Mouse (Mus musculus): ENCODE data around the gene Ldb1.
"Not testable (repeated sequence)": the region's sequence is repeated elsewhere in the genome, so short reads cannot be mapped to it uniquely, and the experiment has no call there.

Gene Ldb1

DNA sequence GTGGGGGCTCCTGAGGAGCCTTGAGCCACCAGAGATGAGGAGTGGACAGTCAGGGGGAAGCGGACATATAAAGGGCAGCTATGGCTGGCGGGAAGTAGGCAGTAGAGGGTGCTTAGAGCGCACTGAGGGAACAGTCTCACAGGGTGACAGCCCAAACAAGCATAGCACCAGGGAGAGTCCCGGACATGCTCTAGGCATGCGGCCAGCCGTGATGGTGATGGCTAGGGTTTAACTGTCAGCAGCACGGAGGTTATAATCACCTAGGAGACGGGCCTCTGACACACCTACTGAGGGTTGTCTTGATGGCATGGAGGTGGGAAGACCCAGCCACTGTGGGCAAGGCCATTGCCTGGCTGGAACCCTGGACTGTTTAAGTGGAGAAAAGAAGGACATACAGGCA is 18.4 kb downstream of the Ldb1 start:
- DNase-seq, result no peak

DNA sequence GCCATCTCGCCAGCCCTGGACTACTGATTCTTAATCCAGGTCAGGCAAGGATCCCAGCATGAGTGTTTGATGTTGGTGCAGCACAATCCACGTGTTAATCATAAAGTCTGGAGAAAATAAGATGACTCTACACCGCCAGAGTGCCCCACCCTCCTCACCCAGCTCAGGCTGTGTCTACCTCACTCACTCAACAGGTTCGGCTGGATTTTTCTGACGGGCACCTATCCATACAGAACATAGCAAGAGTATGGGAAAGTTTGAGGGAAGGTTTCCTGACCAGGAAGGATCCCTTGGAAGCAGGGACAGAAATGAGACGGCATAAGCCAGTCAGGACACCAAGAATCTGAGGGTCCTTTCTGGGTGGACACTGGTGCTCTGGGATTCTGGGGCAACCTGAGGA is 20.1 kb downstream of the Ldb1 start:
- peak; percentile 70 for DNase-seq

- DNase-seq, result no peak
Observed at GRCm38 (mm10) chr19:46016023-46016422, 29.0 kb downstream of the Ldb1 start.

- peak; percentile 96 for DNase-seq
Observed at GRCm38 (mm10) chr19:46014572-46015178, 30.3 kb downstream of the Ldb1 start.

DNA sequence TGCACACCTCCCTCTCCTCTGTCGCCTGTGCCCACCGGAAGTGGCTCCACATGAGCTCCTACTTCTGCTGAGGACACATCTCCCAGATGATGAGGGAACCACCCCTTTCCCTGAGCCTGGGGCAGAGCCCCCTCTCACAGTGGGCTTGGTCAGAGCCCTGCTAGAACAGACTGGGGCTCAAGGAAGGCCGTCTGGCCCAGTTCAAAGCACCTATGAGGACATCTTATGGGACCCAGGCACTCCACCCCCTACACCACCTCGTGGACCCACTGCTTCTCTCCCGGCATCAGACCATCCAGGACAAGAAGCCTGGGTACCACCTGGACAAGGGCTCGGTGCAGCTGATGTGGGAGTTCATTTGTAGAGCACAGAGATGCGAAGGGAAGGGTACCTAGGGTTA is 39.3 kb downstream of the Ldb1 start:
- no peak for DNase-seq

- no peak for DNase-seq
Observed at GRCm38 (mm10) chr19:46004814-46005466, 40.1 kb downstream of the Ldb1 start.

DNA sequence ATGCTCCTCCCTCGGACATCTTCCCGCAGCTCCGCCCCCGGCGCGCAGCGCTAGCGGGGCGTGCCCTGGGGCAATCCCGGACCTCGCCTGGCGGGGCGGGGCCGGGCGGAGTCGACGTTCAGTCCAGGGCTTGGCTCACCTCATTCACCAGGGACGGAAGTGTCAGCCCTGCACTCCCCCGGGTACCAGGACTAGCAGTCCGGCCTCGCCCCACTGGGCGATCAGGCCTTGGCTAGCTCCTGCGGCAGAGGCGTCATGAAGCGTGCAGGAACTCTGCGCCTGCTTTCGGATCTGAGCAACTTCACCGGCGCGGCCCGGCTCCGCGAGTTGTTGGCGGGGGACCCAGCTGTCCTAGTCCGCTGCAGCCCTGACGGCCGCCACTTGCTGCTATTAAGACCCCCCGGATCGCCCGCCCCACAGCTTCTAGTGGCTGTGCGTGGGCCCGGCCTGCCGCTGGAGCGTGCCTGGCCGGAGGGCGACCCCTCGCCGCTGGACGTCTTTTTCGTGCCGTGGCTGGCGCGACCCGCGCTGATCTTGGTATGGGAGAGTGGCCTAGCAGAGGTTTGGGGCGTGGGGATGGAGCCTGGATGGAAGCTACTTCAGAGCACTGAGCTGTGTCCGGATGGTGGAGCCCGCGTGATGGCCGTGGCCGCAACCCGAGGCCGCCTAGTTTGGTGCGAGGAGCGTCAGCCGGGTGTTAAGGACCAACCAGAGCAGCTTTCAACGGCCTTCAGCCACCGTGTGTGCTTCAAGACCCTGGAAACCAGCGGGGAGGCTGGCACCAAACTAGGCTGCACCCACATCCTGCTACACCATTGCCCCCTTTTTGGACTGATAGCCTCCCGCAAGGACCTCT is 41.4 kb downstream of the Ldb1 start, which contains the start of gene Hps6:
Gene Hps6, plus strand, starts transcription at position 138 of the 856 bp plus-strand sequence.
- peak; percentile 94 for DNase-seq

DNA sequence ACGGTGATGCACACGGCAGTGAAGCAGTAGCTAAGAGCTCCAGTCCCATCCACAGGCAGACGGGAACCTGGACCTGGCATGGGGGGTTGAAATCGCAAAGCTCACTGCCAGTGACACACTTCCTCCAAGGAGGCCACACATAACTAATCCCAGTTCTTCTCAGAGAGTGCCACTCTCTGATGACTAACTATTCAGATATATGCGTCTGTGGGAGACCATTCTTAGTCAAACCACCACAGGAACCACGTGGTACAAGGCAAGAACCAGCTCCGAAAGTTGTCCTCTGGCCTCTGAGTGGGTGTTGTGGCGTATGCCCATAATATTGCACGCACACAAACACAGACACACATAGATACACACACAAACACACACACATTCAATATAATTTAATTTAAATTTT is 42.7 kb downstream of the Ldb1 start:
- DNase-seq, result peak; percentile 41

DNA sequence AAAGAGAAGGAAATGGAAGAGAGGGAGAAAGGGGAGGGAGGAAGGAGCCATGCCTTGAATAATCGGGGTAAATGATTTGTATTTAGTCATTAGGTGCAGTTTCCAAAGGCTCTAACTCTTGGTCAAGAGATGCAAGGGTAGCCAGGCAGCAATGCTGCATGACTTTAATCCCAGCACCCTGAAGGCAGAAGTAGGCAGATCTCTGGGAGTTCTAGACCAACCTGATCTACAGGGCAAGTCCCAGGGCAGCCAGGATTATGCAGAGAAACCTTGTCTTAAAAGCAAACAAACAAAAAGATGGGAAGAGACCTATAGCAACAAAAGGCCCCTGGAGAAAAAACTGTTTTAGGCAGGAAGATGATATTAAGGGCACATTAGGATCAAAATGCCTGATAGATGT is 45.6 kb downstream of the Ldb1 start:
- no peak for DNase-seq

DNA sequence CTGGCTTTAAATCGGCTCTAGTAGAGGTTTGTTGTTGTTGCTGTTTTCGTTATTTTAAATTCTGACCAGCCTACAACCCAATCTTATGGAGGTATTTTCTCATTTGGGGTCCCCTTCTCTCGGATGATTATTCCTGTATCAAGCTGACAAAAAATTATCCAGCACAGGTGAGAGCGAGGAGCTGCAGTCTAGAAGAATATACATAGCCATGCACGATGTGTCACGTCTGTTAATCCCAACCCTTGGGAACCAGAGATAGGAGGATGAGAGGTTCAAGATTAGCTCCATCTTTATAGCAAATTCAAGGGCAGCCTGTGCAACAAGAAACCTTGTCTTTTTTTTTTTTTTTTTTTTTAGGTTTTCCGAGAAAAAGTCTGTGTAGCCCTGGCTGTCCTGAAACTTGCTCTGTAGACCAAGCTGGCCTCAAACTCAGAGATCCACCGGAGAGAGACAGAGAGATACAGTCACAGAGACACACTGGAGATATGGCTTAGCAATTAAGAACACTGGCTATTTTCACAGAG is 46.3 kb downstream of the Ldb1 start:
- DNase-seq, result no peak

- DNase-seq, result peak; percentile 97
Observed at GRCm38 (mm10) chr19:45997785-45998693, 47.0 kb downstream of the Ldb1 start, which contains the start of gene Armh3. TSS of gene Armh3 (minus strand) at chr19:45998488.

GRCm38 (mm10) chr19:45997365-45997764 is 47.6 kb downstream of the Ldb1 start:
- no peak for DNase-seq

DNA sequence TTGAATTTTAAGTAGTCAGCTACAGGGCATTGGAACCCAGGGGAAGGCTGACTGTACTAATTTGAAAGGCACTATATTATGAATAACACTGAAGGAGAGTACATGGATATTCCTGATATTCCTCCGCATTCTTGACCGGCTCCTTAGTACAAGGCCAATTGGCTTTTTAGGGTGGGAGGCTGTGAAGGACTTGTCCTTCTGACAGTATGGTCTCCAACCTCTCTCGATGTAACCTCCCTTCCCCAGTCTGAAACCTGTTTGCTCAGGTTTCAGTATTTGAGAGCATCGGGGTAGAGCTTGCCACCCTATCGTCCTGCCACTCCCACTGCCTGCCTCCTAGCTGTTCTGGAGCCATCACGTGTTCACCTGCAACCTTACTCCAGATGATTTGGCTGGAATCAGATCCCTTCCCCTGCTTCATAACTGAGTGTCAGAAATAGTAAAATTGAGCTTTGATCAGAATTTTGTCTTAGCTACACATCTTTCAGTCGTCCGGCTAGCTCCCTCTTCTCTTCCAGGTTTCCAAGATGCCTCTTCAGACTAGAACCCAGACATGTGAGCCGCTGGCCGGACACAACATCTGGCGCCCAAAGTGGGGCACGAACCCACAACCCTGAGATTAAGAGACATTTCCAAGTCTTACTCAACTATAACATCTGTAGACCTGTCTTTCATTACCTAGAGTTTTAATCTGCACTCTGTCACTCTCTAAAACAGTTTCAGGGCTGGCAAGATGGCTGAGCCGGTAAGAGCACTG is 50.9 kb downstream of the Ldb1 start:
- DNase-seq, result no peak

DNA sequence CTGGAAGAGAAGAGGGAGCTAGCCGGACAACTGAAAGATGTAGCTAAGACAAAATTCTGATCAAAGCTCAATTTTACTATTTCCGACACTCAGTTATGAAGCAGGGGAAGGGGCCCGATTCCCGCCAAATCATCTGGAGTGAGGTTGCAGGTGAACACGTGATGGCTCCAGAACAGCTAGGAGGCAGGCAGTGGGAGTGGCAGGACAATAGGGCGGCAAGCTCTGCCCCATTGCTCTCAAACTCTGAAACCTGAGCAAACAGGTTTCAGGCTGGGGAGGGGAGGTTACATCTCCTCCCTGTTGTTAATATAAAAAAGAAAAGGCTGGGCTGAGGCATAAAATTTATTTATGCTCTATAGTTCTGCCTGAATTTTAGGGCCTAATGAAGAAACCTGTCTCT is 51.6 kb downstream of the Ldb1 start:
- DNase-seq, result not testable (repeated sequence)

GRCm38 (mm10) chr19:45991171-45991570 is 53.8 kb downstream of the Ldb1 start:
- DNase-seq, result no peak

DNA sequence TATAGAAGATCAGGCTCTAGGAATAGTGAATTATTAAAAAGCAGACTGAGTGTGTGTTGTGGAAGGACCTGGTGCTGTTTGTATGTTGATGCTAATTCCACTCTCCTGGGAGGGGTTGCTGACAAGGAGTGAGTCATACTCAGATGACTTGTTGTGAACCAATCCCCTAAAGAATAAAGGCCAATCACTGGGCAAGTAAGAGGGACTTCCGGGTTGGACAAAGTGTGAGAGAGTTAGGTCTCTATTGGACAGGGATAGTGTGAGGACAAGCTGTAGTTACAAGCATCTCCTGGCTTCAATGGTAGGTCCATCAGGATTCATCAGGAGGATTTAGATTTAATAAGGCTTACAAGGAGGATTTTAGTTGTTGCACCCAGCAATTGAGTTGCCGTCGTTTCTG is 56.8 kb downstream of the Ldb1 start:
- DNase-seq, result no peak

DNA sequence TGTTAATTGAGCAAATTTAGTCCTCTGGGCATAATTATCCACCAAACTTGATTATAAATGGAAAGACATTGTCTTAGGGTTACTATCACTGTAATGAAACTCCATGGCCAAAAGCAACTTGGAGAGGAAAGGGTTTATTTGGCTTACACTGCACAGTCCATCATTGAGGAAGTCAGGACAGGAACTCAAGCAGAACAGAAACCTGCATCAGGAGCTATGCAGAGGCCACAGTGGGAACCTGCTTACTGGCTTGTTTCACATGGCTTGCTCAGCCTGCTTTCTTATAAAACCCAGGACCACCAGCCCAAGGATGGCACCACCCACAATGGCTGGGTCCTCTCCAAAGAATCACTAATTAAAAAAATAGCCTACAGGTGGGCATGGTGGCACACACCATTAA is 60.6 kb downstream of the Ldb1 start:
- no peak for DNase-seq
